Mouse (Mus musculus): ENCODE data around the gene Zmynd19. TPM values are rescaled to one million over a fixed set of nuclear protein-coding genes. Genes with fewer than 3 reads are reported as not detected.
A peak's percentile ranks its signal among the peaks of the same experiment; 100 is the strongest.

The Zmynd19 gene
- 73.7 and 83.5 TPM in 2 replicates for total RNA-seq (2012; rRNA removed)
- 100 to 1,000 TPM in 1 of 2 experiments, not detected in 1; 114 TPM for polyA plus RNA-seq (2012; ENCODE audit: insufficient read depth in 1 of 2, insufficient read length in 2 of 2, low read depth in 1 of 2, low replicate concordance in 2 of 2, missing spikeins in 1 of 2)

- H3K27me3 ChIP-seq (ENCODE audit: control insufficient read depth in 1 of 2, insufficient read depth in 2 of 2, low read length in 2 of 2), result no peaks in the 10 kb centered on the region
- no peaks in the 10 kb centered on the region for H3K9me3 ChIP-seq (replicated peaks; ENCODE audit: insufficient read depth, low read length)
- H3K27ac ChIP-seq (ENCODE audit: control insufficient read depth, low read depth, low read length), result peak within 1 kb of the TSS; percentile 58
- peak; percentile 97 for DNase-seq (ENCODE audit: low read depth, low spot score)
- H3K4me3 ChIP-seq (ENCODE audit: control insufficient read depth in 1 of 2, insufficient read depth in 1 of 2, low read depth in 2 of 2, low read length in 2 of 2), result peak within 1 kb of the TSS; percentile 76 to 95
- peaks cover 27% of the 10 kb centered on the region for H3K79me2 ChIP-seq (ENCODE audit: control insufficient read depth, insufficient read depth, low read length, poor library complexity)
- H3K36me3 ChIP-seq (ENCODE audit: control insufficient read depth in 1 of 2, insufficient read depth in 2 of 2, low read length in 2 of 2), result peaks cover 9 to 25% of the 10 kb centered on the region in 2 experiments
- H3K4me1 ChIP-seq (ENCODE audit: control insufficient read depth in 1 of 2, insufficient read depth in 2 of 2, low read length in 2 of 2), result peaks cover 14 to 25% of the 10 kb centered on the region in 2 experiments
- H3K9ac ChIP-seq (ENCODE audit: control insufficient read depth, low read depth, low read length, poor library complexity, severe bottlenecking), result peak within 1 kb of the TSS; percentile 89
- no peak for TF ChIP-seq POLR2AphosphoS5 (IDR thresholded peaks at IDR 0.05; ENCODE audit: borderline replicate concordance, low read depth, low read length)
- no peak for TF ChIP-seq CHD1 (IDR thresholded peaks at IDR 0.05; ENCODE audit: low read depth, low read length)
- TF ChIP-seq USF1 (IDR thresholded peaks at IDR 0.05; ENCODE audit: low read depth, low read length), result no peak
- TF ChIP-seq MXI1 (IDR thresholded peaks at IDR 0.05; ENCODE audit: low read depth, low read length), result peak; percentile 86
- TF ChIP-seq BHLHE40 (IDR thresholded peaks at IDR 0.05; ENCODE audit: borderline replicate concordance, low read depth, low read length), result peak; percentile 71
- TF ChIP-seq SIN3A (IDR thresholded peaks at IDR 0.05; ENCODE audit: low read length), result peak; percentile 93
- TF ChIP-seq POLR2A (IDR thresholded peaks at IDR 0.05; ENCODE audit: control insufficient read depth in 1 of 2, insufficient read depth in 1 of 2, low read depth in 1 of 2, low read length in 2 of 2, poor library complexity in 1 of 2), result peak; percentile 58 to 76; a peak in 3 of 4 replicates
- TF ChIP-seq ETS1 (IDR thresholded peaks at IDR 0.05; ENCODE audit: low read depth, low read length), result no peak; the same call in 1 of the 2 replicates
- no peak for TF ChIP-seq MAZ (IDR thresholded peaks at IDR 0.05; ENCODE audit: low read depth, low read length)
- no peak; the same call in 1 of the 2 replicates for TF ChIP-seq ELF1 (IDR thresholded peaks at IDR 0.05; ENCODE audit: low read depth, low read length)
- no peak for TF ChIP-seq MYB (IDR thresholded peaks at IDR 0.05; ENCODE audit: low read depth, low read length)
- TF ChIP-seq ZKSCAN1 (IDR thresholded peaks at IDR 0.05; ENCODE audit: low read depth, low read length), result no peak
- 0 out of 2 replicates have a peak, but pooled peaks have one; percentile 14 for TF ChIP-seq UBTF (IDR thresholded peaks at IDR 0.05; ENCODE audit: borderline replicate concordance, insufficient read depth, low read depth, low read length)
- no peak for TF ChIP-seq CTCF (IDR thresholded peaks at IDR 0.05 in 2 of 3, conservative IDR thresholded peaks at IDR 0.05 in 1 of 3; ENCODE audit: control insufficient read depth in 1 of 3, insufficient read depth in 1 of 3, low read depth in 2 of 3, low read length in 3 of 3, poor library complexity in 1 of 3, severe bottlenecking in 1 of 3)
- no peak for TF ChIP-seq EP300 (IDR thresholded peaks at IDR 0.05; ENCODE audit: low read depth in 1 of 2, low read length in 2 of 2)
- TF ChIP-seq KAT2A (conservative IDR thresholded peaks at IDR 0.05; ENCODE audit: low read depth, low read length), result no peak; the same call in 1 of the 2 replicates
- TF ChIP-seq HCFC1 (IDR thresholded peaks at IDR 0.05; ENCODE audit: low read depth, low read length), result peak; percentile 80
- TF ChIP-seq TBP (IDR thresholded peaks at IDR 0.05; ENCODE audit: low read depth, low read length), result peak; percentile 71
- no peak for TF ChIP-seq TCF12 (IDR thresholded peaks at IDR 0.05; ENCODE audit: low read depth, low read length)
- no peak for TF ChIP-seq ZMIZ1 (IDR thresholded peaks at IDR 0.05; ENCODE audit: low read depth, low read length)
- TF ChIP-seq MEF2A (IDR thresholded peaks at IDR 0.05; ENCODE audit: extremely low read depth, insufficient replicate concordance, low read depth, low read length, poor library complexity, severe bottlenecking), result no peak
- TF ChIP-seq SMC3 (IDR thresholded peaks at IDR 0.05; ENCODE audit: low read depth, low read length), result no peak
- TF ChIP-seq E2F4 (IDR thresholded peaks at IDR 0.05; ENCODE audit: borderline replicate concordance, low read depth, low read length), result peak; percentile 90; the same call in 1 of the 2 replicates
- TF ChIP-seq MYC (IDR thresholded peaks at IDR 0.05; ENCODE audit: low read depth, low read length), result no peak; the same call in 1 of the 2 replicates
- TF ChIP-seq JUND (IDR thresholded peaks at IDR 0.05; ENCODE audit: low read depth, low read length), result no peak
- no peak for TF ChIP-seq ZNF384 (IDR thresholded peaks at IDR 0.05; ENCODE audit: low read depth, low read length)
- TF ChIP-seq RAD21 (IDR thresholded peaks at IDR 0.05; ENCODE audit: low read depth, low read length), result no peak
- peak; percentile 100 for TF ChIP-seq NRF1 (IDR thresholded peaks at IDR 0.05; ENCODE audit: insufficient read depth, low read depth, low read length, poor library complexity, severe bottlenecking)
- no peak for TF ChIP-seq TAL1 (IDR thresholded peaks at IDR 0.05; ENCODE audit: low read length)
- no peak for TF ChIP-seq RCOR1 (IDR thresholded peaks at IDR 0.05; ENCODE audit: low read depth, low read length)
- no peak for TF ChIP-seq GATA1 (IDR thresholded peaks at IDR 0.05; ENCODE audit: low read depth, low read length)
- TF ChIP-seq MAX (IDR thresholded peaks at IDR 0.05; ENCODE audit: low read length), result peak; percentile 58
- no peak for TF ChIP-seq CHD2 (IDR thresholded peaks at IDR 0.05; ENCODE audit: low read length)
- no peak for TF ChIP-seq ZC3H11A (IDR thresholded peaks at IDR 0.05; ENCODE audit: low read depth, low read length)
- peak; percentile 27; the same call in 1 of the 2 replicates for TF ChIP-seq POLR2AphosphoS2 (IDR thresholded peaks at IDR 0.05; ENCODE audit: low read length)
- peak; percentile 71 for TF ChIP-seq NELFE (IDR thresholded peaks at IDR 0.05; ENCODE audit: low read depth, low read length)
Observed at GRCm38 (mm10) chr2:24949421-24950188, at the start of gene Zmynd19. Zmynd19 (plus strand) TSS chr2:24949792.
